Mouse (Mus musculus) brain, embryonic 14.5 days (tissue): ENCODE measurements around the gene Hgfac.

ENCODE experiments used
- CTCF ChIP-seq: fragments of 200-500 bp; IDR thresholded peaks from 2 replicates; pipeline ENCODE4 v1.5.1; 2012; ENCODE audit warnings: inconsistent platforms, mild to moderate bottlenecking, moderate library complexity, borderline replicate concordance; ENCODE audit not compliant: insufficient read depth, insufficient read length; ENCODE audit errors: extremely low read depth
- POLR2A ChIP-seq: fragments of 200-500 bp; IDR thresholded peaks from 2 replicates; pipeline ENCODE4 v1.6.1; 2012; ENCODE audit warnings: mild to moderate bottlenecking, inconsistent platforms, borderline replicate concordance; ENCODE audit not compliant: poor library complexity, insufficient read depth, insufficient read length, severe bottlenecking; ENCODE audit errors: extremely low read depth

DNA sequence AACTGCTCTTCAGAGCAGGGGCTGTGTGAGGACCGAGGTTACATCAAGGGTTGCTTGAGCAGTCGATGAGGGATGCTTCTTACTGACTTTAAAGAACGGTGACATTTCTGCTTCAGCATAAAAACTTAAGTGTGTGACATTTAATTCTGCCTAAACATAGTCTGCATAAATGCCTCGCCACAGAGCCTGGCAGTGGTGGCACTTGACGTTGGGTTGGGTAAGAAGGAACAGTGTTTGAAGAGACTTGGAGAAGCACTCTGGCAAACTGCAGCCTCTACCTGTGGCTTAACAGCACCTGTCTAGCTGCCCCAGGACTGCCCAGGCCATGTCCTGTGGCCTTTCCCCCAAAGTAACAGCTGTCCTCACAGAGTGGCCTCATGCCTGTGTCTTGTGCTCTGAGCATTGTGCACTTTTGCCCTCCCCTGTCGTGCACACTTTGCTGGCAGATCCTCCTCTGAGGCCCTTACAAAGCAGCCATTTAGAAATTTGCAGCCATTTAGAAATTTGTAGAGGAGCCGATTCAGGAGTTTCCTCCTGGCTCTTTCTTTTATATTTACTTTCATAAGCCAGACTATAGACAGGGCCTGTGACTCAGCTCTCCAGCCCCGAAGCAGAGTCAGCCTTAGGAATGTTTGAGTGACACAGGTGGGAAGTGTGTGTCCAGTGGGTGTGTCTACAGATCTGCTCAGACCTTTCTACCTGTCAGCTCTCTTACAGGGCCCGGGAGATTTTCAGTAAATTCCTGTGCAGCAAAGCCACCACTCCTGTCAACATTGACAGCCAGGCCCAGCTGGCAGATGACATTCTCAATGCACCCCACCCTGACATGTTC is 20.7 kb upstream of the Hgfac start:
- no peak for TF ChIP-seq POLR2A
- TF ChIP-seq CTCF, result no peak
